Mouse (Mus musculus) spleen, adult 18-20 months (tissue): Measurements from ENCODE around the gene Ankdd1a.
A peak's percentile ranks its signal among the peaks of the same experiment; 100 is the strongest.

Source experiments
- DNase-seq, 2 experiments: peaks; one replicate each; pipeline ENCODE4 v3.0.0; 2022; ENCODE audit warnings: mixed read lengths in 2 of 2

The Ankdd1a gene

GRCm38 (mm10) chr9:65519807-65520504 lies at the start of gene Ankdd1a:
Ankdd1a (minus strand) TSS chr9:65520193.
- DNase-seq: no peak

- no peak for DNase-seq
These were observed 49.5 kb upstream of the Ankdd1a start for GRCm38 (mm10) chr9:65569491-65569971.

GRCm38 (mm10) chr9:65568787-65569186 lies 48.8 kb upstream of the Ankdd1a start:
- DNase-seq: no peak

DNA sequence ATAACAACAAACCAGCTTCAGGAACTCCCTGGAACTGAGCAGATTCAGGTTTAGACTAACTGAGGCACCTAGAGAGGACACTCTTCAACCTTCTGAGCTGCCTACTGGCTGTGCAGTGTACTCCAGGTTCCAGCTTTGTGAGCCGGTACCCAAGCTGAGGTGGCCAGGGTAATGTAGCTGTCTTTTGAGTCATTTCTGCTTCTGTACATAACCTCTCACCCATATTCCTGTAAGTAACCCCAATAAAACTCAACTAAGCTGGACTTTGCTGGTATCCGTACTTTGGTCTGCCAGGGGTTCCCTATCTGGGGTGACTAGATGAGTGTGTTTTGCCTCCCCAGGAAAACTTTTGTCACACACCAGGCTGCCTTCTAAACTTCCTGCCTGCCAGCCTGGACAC lies 44.7 kb upstream of the Ankdd1a start:
- DNase-seq: no peak

GRCm38 (mm10) chr9:65563073-65563472 lies 43.1 kb upstream of the Ankdd1a start:
- DNase-seq: no peak

DNA sequence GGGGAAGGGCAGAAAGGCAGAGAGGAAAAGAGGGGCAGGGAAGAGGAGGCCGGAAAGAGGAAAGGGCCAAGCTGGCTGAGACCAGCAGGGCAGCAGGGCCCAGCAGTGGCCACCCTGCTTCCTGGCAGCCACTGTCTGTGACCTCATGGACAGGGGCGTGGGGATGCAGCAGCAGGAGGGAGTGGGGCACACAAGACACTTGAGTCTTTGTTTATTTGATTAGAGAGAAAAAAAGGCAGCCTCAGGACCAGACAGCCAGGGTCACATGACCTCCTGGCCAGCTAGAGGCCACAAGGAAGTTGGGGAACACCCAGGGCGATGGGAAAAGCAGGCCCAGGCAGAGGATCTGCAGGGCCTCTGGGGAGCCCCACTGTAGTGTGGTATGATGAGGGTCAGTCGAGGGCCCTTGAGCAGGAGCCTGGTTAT lies 42.1 kb upstream of the Ankdd1a start:
- no peak for DNase-seq

DNA sequence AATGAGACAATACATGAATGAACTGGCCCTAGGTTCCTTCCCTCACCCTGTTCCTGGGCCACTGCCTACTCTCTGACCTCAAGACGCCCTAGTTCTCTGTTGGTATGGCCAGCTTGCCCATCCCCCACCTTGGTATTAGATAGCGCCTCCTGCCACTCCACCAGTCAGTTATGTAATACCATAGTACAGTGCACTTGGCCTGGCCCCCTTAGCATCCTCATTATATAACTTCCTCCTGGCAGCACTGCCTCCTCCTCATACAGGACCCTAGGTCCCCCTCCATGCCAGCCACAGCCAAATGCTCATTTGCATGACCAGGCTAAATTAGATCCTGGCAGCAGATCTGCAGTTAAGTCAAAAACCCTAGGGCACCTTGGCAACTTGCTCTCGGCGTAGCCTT lies 41.0 kb upstream of the Ankdd1a start:
- no peak for DNase-seq

- no peak for DNase-seq
These were observed 38.8 kb upstream of the Ankdd1a start for GRCm38 (mm10) chr9:65558806-65559205.

- no peak for DNase-seq
These were observed 37.0 kb upstream of the Ankdd1a start for GRCm38 (mm10) chr9:65556979-65557378.

DNA sequence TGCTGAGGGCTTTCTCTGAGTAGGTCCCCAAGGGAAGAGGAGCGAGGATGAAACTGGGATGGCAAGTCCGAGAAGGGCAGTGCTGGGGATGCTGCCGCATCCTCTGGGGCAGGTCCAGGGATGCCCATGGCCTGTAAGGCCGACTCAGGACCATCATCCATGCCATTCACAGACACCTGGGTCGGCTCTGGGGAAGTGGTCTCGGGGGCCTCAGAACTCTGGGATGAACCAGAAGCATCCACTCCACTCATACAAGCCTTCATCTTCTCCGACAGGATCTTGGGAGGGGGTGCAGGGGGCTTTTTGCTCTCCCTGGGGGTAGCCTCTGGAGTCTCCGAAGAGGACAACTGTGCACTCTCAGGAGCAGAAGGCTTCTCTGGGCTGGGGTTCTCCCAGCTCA lies 36.4 kb upstream of the Ankdd1a start:
- DNase-seq: no peak

- no peak for DNase-seq
These were observed 35.6 kb upstream of the Ankdd1a start for GRCm38 (mm10) chr9:65555621-65556020.

DNA sequence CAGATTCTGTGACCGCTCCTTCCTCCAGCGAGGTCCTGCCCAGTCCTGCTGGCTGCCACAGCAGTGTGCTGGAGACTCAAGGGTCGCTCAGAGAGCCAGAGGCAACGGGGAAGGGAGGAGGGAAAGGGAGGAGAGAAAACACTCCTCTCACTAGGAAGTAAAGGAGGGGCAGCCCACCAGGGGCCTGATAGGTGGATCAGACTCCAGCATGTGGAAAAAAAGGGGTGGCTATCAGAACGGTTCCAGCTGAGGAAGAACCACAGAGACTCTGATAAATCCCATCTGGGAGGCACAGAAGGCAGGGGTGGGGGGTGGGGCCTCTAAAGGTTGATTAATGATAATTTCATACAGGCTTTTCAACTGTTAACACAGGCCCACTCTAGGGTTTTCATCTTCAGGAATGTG lies 35.0 kb upstream of the Ankdd1a start:
- no peak for DNase-seq

DNA sequence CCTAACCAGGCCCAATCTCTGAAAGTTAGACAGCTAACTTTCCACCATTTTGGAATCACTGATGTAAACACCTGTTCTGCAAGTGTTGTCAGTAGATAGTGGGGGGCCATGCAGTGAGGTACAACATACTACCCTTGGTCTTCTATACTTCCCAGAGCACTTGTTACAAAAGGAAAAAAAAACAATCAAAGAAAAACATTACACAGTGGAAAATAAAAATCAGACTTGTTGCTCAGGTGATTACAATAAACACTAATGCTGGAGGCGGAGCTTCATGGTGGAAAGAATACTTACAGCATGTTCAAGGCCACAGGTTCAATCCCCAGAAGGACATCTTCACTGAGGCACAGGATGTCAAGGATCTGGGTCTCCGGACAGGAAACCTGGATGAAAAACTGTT lies 32.7 kb upstream of the Ankdd1a start:
- no peak for DNase-seq

DNA sequence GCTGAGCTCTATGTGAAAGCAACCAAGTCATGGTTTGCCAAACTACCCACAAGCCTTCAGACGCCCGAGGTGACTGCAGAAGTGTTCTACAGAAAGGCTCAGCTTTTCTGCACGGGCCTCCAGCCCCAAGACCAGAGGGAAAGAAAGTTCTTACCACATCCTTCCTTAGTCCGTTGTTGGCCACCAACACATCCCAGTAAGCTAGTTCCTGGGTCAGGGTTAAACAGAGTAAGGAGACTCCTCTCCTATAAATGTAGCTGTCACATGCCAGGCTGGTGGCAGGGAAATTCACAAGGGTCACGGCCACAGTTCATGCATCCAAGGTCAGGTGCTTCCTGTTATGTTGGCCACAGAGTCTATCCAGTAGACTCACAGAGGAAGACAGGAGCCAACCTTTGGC lies 32.1 kb upstream of the Ankdd1a start:
- DNase-seq: no peak

GRCm38 (mm10) chr9:65551035-65551434 lies 31.0 kb upstream of the Ankdd1a start:
- peak; percentile 69 for DNase-seq

GRCm38 (mm10) chr9:65550079-65550831 lies 30.3 kb upstream of the Ankdd1a start:
- DNase-seq: no peak

- no peak for DNase-seq
These were observed 29.6 kb upstream of the Ankdd1a start for GRCm38 (mm10) chr9:65549643-65550042.

GRCm38 (mm10) chr9:65549139-65549538 lies 29.1 kb upstream of the Ankdd1a start:
- DNase-seq: no peak

DNA sequence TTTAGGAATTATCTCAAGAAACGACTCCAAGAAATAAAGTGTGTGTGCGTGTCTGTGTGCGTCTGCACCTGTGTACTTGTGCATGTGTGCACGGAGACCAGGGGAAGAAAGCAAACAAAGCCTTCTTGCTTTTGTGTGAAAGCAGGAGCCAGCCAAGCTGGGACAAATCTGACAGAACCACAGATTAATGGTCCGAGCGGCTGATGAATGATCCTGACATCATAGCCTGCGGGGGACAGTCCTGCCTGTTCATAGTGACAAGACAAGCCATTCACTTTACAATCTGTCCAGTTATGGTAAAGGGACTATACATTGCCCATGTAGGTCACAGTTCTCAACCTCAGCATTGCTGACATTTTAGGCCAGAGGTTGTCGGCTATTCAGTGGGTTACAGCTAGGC lies 28.3 kb upstream of the Ankdd1a start:
- DNase-seq: no peak

DNA sequence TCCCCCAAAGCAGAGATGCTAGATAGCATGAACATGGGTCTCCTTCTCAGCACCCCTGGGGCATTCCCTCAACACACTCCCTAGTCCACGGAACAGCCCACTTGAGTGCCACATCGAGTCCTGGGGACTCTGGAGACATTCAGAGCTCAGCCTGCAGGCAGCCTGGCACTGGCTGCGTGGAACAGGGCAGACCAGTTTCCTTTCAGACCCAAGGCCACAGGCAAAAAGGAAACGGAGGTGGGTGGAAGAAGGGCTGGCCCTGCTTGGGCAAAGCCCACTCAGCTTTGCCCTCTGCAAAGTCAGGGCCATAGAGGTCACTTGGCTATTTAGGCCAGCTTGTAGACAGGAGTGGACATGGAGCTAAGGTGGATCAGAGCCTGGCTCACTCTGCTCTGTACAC lies 27.9 kb upstream of the Ankdd1a start:
- DNase-seq: no peak

- DNase-seq: no peak
These were observed 27.1 kb upstream of the Ankdd1a start for GRCm38 (mm10) chr9:65547111-65547510.

- no peak for DNase-seq
These were observed 26.4 kb upstream of the Ankdd1a start for GRCm38 (mm10) chr9:65546413-65546695.

DNA sequence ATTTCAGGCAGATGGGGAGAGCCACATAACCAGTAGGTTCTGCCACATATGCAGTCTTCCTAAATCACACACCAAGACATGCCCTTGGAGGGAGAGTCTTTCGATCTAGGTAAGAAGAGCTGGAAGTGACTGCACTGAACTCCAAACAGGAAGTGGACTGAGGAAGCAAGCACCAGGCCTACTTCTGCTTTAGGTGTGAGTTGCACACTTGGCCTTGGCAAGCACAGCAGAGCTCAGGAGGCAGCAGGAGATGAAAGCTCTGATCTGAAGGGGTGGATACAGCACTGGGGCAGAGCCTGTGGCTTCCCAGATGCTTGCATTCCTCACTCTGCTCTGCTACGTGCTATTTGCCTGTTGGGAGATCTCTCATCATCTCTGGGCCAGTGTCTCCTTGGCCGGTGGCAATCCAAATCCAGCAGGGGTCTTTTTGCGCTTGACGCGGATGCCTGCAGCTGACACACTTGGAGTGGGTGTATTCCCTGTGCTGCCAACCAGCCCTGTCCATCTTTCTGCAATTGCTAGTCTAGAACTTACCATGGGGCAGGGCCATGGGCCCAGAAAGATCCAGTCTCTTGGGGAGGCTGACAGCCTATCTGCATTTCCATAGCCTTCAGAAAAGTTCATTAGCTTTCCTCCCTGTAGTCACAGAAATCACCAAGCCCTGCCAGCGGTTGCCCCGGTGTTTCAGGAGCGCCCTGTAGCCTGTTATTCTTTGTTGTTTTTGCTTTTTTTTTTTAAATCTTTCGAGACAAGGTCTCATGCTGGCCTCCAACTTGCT lies 25.8 kb upstream of the Ankdd1a start:
- DNase-seq: peak in 1 of 2 experiments; percentile 24

- DNase-seq: no peak
These were observed 22.1 kb upstream of the Ankdd1a start for GRCm38 (mm10) chr9:65542111-65542524.
